Mouse (Mus musculus) cerebellum, adult 2 months (tissue): ENCODE data around the gene Veph1.

Experiments used
- CTCF ChIP-seq: fragments of 200-500 bp; IDR thresholded peaks from 2 replicates; pipeline ENCODE4 v1.5.1; 2011; ENCODE audit warnings: low read depth, mild to moderate bottlenecking, control low read depth, low read length, moderate library complexity, borderline replicate concordance; ENCODE audit not compliant: insufficient read depth
- POLR2A ChIP-seq: fragments of 200-500 bp; IDR thresholded peaks from 2 replicates; pipeline ENCODE4 v1.6.1; 2011; ENCODE audit warnings: low read length, control low read depth, borderline replicate concordance; ENCODE audit not compliant: insufficient read depth

DNA sequence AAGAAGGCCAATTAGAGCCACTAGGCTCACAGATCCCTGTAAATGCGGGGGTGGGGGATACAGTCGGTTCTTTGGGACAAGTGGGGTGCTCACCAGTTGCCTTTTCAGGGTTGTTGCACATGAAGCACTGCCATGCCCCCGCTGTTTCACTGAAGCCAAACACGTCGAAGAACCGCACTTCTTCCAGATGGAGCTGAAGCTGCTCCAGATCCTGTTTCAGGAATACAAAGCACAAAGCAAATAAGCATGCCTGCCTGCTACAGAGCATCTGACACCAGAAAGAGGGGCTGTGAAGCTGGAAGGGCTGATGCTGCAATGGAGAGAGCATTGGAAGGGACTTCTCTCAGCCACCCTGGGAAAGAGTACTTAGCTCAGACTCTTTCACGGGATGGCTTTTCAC is 209.0 kb downstream of the Veph1 start:
- TF ChIP-seq POLR2A: no peak
- no peak for TF ChIP-seq CTCF
